Mouse (Mus musculus) adrenal gland, postnatal 4 days (tissue): ENCODE measurements around the gene Pde4b. TPM values are rescaled to one million over a fixed set of nuclear protein-coding genes. Genes with fewer than 3 reads are reported as not detected.

Source experiments
- DNase-seq, 2 experiments: peaks; one replicate each; pipeline ENCODE4 v3.0.0; 2021 to 2022; ENCODE audit warnings: low spot score in 2 of 2, mixed read lengths in 2 of 2
- total RNA-seq, 2 experiments: library from RNA; stranded (reverse); gene quantifications; 2 replicates each; pipeline ENCODE4 v1.2.3; 2021

The Pde4b gene
- total RNA-seq, 2 experiments from 2014 or later = 13.9 to 16.4 TPM

GRCm38 (mm10) chr4:102569950-102570765, 482.8 kb downstream of the Pde4b start:
- peak in 1 of 2 experiments; percentile 39 for DNase-seq

GRCm38 (mm10) chr4:102570766-102571411, 483.5 kb downstream of the Pde4b start:
- DNase-seq = no peak

- DNase-seq = no peak
These were observed 484.7 kb downstream of the Pde4b start for GRCm38 (mm10) chr4:102572031-102572430.

GRCm38 (mm10) chr4:102572591-102572990, 485.2 kb downstream of the Pde4b start:
- no peak for DNase-seq

- DNase-seq = no peak
These were observed 486.0 kb downstream of the Pde4b start for GRCm38 (mm10) chr4:102573361-102573781.

GRCm38 (mm10) chr4:102574226-102574625, 486.9 kb downstream of the Pde4b start:
- no peak for DNase-seq

- DNase-seq = no peak
These were observed 487.4 kb downstream of the Pde4b start for GRCm38 (mm10) chr4:102574666-102575254.

GRCm38 (mm10) chr4:102576109-102576508, 488.8 kb downstream of the Pde4b start:
- DNase-seq = no peak

GRCm38 (mm10) chr4:102577636-102578035, 490.3 kb downstream of the Pde4b start:
- DNase-seq = no peak

- no peak for DNase-seq
These were observed 491.7 kb downstream of the Pde4b start for GRCm38 (mm10) chr4:102579051-102579450.

GRCm38 (mm10) chr4:102579746-102580145, 492.4 kb downstream of the Pde4b start:
- no peak for DNase-seq

- no peak for DNase-seq
These were observed 494.9 kb downstream of the Pde4b start for GRCm38 (mm10) chr4:102582165-102582749.

GRCm38 (mm10) chr4:102582963-102583362, 495.6 kb downstream of the Pde4b start:
- no peak for DNase-seq

- no peak for DNase-seq
These were observed 496.1 kb downstream of the Pde4b start for GRCm38 (mm10) chr4:102583469-102583868.

- DNase-seq = no peak
These were observed 497.4 kb downstream of the Pde4b start for GRCm38 (mm10) chr4:102584601-102585265.

- no peak for DNase-seq
These were observed 498.2 kb downstream of the Pde4b start for GRCm38 (mm10) chr4:102585541-102585940.

- DNase-seq = no peak
These were observed 499.4 kb downstream of the Pde4b start for GRCm38 (mm10) chr4:102586787-102587186.

- no peak for DNase-seq
These were observed 501.5 kb downstream of the Pde4b start for GRCm38 (mm10) chr4:102588668-102589455.

GRCm38 (mm10) chr4:102589537-102590031, 502.2 kb downstream of the Pde4b start:
- DNase-seq = no peak

- no peak for DNase-seq
These were observed 504.5 kb downstream of the Pde4b start for GRCm38 (mm10) chr4:102591798-102592197.
